Mouse (Mus musculus) cerebellum, postnatal 4 days (tissue): ENCODE data around the gene Mmp24.
A peak's percentile ranks its signal among the peaks of the same experiment; 100 is the strongest.
"Not testable (repeated sequence)": the region's sequence is repeated elsewhere in the genome, so short reads cannot be mapped to it uniquely, and the experiment has no call there.

Experiments used
- DNase-seq, 2 experiments: peaks; one replicate each; pipeline ENCODE4 v3.0.0; 2022; ENCODE audit warnings: low spot score in 2 of 2, mixed read lengths in 1 of 2

Gene Mmp24

GRCm38 (mm10) chr2:155814829-155815228, 39.7 kb downstream of the Mmp24 start:
- DNase-seq: no peak

DNA sequence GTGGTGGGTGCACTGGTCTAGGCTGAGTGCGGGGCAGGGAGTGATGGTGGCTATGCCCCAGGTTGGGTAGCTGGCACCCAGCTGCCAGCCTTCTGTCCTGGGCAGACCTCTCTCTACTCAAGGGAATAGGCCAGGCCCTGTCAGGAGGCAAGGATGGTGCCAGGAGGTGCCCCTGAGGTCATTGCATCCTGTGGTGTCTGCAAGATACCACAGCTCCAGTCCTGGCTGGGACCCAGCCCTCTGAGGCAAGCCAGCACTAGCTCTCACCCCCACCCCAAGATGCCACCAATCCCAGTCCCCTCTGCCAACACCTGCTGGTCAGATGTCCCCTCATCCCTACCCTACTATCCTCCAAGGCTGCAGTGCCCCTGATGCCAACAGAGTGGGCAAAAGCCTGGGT, 41.0 kb downstream of the Mmp24 start:
- no peak for DNase-seq

- no peak for DNase-seq
Observed at GRCm38 (mm10) chr2:155817301-155818245, 42.4 kb downstream of the Mmp24 start.

DNA sequence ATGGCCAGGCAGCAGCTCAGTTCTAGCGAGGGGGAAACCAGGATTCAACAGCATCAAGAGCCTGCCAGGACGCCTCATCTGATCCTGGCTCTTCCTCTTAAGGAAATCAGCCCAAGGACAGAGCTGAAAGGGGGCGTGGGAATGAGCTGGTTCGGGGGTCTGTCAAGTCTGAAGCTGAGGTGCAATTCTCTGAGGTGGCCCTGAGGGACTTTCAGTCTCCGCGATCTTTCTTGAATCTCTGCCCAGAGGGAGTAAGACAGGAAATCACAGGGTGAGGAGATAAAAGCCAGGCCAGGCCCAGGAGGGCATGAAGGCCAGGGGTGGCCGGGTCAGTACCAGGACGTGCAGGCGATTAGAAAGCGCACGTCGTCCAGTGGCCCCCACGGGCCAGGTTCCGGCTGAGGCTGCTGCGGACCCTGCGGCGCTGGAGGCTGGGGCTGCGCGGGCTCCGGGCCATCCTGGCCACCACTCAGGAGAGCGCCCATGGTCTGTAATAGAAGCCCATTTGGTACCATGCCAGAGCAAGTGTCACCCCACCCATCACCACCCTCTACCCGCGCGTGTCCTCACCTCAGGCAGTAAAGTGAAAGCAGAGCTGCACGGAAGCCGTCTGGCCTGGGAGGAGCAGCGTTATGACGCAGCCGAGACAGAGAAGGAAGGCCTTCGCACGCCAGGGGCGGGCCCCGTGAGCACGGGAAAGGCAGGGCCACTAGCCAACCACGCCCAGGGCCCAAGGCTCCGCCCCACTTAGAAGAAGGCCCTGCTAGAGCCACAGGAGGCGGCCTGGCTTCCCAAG, 43.7 kb downstream of the Mmp24 start:
- DNase-seq: peak; percentile 74 to 88

DNA sequence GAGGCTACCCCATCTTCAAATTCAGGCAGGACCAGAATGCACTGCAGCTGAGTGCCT, 44.1 kb downstream of the Mmp24 start, which contains the start of gene BC029722:
Gene BC029722, minus strand, starts transcription at position 35 of the 57 bp plus-strand sequence.
- DNase-seq: no peak

GRCm38 (mm10) chr2:155819449-155820251, 44.5 kb downstream of the Mmp24 start:
- DNase-seq: no peak

GRCm38 (mm10) chr2:155820779-155821178, 45.6 kb downstream of the Mmp24 start:
- no peak for DNase-seq

DNA sequence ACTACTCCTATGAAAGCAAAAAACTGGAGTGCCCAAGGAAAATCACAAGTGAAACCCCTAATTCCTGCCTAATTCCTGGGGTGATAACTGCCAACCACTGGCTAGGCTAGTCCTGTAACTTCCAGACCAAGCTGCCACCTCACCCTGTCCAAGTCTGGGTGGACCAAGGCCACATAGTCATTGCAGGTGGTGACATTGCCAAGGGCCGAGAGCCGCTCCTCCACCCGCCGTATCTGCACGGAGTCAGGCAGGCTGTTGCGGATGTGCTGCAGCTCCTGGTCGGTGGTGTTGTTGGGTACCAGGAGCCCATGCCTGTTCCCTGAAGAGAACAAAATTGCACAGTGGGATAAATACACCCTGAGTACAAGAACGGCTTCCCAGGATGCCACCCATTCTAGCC, 48.6 kb downstream of the Mmp24 start:
- no peak for DNase-seq

GRCm38 (mm10) chr2:155825904-155826629, 50.9 kb downstream of the Mmp24 start:
- DNase-seq: no peak

DNA sequence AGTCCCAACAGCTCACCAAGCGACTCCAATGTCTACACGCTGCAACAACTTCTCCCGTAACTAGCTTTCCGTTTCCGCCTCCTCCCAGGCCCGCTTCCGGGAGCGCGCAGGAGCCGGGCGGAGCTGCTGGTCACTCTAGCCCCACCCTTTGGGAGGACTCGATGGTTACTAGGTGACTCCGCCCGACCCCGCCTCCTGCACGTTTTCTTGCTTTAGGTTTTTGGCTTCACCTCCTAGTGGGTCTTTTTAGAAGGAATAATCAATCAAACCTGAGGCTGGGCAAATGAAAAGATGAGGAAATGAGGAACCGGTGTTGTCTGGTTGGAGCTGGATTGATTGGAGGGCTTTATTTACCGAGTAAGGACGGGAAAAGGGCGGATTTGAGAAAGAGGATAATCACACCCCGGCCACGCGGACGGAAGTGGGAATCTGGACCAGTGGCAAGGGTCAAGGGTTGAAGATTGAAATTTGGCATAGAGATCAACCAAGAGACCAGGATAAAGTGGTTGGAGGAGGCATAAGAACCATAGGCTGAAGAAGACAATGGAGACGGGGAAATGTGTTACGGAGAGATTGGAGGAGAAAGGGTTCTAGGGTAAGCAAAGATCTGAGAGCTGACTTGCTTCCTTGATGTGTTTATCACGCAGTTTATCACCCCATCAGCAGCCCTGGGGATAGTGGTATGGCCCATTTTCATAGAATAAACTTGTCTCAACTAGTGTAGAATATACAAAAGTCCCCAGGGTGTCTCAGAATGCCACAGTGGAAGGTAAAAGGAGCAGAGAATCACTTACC, 51.7 kb downstream of the Mmp24 start, which contains the start of gene Eif6:
Gene Eif6, minus strand, starts transcription at position 296 of the 795 bp plus-strand sequence.
- DNase-seq: peak; percentile 59 to 79

DNA sequence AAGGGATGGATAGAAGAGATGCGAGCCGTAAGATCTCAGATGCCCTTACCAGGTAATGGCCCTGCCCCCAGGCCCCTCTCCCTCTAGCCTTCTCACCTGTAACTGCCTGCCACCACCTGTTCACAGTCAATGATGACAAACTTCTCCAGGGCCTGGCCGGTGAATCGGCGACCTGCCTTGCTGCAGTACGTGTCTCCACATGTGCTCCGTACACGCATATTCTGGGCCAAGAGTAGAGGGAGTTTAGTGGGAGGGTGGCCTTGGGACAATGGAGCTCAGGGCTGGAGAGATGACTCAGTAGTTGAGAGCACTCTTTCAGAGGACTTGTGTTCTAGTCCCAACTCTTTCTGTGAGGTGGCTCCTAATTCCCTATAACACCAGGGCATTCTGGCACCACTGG, 55.7 kb downstream of the Mmp24 start:
- no peak for DNase-seq

GRCm38 (mm10) chr2:155831302-155831701, 56.2 kb downstream of the Mmp24 start:
- no peak for DNase-seq

DNA sequence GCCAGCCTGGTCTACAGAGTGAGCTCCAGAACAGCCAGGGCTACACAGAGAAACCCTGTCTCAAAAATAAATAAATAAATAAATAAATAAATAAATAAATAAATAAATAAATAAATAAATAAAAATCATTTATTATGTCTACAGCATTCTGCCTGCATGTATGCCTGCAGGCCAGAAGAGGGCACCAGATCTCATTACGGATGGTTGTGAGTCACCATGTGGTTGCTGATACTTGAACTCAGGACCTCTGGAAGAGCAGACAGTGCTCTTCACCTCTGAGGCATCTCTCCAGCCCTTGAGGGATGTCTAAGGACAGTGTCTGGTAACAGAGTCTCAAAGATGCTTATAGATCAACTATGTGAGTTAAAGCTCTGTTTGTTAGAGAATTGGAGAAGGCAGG, 56.9 kb downstream of the Mmp24 start:
- not testable (repeated sequence) for DNase-seq

DNA sequence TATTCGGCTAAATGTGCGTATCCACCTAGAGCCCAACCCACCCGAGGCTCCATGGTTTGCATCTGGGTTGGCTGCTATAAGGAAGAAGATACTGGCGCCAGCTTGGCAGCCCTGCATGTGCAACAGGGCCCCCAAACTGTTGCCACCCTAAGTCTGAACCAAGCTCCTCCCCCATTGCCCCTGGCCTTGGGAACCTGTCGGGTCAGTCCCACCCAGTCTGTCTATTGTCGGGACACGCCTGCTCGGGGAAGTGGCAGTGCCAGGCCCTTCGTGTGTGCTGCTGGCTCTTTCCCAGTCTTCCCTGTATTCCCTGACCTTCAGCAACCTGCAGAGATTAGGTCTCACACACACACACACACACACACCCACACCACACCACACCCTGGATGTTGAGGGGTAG, 59.6 kb downstream of the Mmp24 start, which contains the start of gene Fam83c:
Gene Fam83c, minus strand, starts transcription at position 123 of the 400 bp plus-strand sequence.
- DNase-seq: no peak

DNA sequence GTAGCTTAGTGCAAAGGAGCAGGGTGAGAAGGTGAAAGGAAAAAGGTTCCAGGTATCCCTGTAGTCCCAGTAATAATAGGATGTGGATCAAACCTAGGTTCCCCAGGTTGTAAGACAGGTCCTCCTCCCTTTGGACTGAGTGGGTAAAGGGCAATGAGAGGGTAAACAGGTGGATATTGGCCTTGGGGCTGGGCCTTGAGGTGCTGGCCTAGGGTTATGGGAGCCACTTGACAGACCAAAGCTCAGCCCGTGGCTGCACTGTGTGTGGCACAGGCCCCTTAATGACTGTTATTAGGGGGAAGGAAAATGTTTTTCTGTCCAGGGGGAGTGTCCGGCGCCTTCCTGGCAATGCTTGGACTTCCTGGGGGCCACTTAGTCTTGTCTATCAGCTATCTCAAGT, 62.8 kb downstream of the Mmp24 start:
- no peak for DNase-seq

DNA sequence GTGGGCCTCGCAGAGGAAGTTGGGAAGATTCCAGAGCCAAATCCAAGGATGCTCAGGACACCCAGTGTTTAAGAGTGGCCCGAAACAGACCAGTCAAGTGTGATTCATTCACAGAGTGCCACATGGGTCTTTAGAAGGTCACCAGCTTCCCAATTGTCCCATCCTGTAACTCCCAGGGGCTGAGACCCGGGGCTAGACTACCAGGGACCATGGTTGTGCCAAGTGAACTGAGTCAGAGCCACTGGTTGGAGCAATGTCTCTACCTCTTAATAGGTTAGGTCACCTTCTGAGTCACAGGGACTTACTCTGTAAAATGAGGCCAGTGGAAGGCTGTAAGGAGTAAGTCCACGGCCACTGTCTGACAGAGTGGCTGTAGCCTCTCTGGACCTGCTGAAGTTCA, 63.8 kb downstream of the Mmp24 start:
- no peak for DNase-seq

DNA sequence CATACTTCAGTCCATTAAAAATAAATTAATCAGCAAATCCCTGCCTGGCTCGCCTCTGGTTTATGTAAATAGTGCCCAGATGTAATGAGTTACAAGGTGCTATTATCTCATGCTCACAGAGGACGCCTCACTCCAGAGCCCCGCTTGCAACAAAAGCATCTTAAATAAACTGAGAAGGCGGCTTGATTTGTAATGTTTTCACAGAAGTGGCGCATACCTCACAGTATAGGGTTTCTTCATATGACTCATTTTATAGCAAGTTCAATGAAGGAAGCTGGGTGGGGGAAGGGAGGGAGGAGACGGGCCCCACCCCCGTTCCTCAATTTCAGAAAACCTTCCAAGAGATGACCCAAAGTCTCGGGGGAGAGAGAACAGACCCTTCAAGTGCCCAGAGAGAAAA, 71.8 kb downstream of the Mmp24 start:
- DNase-seq: no peak

DNA sequence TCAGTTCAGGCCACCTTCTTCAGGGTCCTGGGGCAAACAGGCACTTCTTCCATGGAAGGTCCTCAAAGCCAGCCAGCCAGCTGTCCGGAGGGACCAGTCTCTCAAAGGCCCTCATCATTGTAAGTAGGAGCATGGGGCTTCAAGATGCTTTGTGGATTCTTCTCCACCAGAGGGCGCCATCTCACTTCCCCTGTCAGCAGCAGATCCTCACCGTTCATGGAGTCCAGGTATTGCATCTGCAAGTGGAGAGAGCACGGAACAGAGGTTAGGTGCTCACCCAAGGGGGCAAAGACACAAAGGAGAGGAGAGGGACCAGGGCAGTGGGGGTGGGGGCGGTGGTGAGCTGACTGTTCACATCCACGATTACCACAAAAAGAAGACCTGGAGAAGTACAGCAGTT, 73.1 kb downstream of the Mmp24 start:
- peak; percentile 64 to 81 for DNase-seq

DNA sequence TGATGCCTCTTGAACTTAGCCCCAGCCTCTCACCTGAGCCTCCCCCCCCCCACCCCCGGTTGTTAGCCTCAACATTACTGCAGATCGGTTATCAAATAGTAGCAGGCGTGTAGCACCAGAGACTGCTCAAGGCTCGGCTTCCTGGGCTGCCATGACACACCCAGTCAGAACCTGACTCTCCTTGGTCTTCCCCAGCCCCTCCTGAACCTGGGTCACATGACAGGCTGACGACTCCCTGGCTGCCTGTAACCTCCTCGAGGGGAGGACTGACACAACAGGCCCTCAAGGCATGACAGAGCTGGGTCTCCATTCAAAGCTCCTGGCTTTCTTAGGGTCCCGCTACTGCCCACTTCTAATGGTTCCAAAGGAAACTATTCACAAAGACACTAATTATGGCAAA, 74.3 kb downstream of the Mmp24 start:
- no peak for DNase-seq

DNA sequence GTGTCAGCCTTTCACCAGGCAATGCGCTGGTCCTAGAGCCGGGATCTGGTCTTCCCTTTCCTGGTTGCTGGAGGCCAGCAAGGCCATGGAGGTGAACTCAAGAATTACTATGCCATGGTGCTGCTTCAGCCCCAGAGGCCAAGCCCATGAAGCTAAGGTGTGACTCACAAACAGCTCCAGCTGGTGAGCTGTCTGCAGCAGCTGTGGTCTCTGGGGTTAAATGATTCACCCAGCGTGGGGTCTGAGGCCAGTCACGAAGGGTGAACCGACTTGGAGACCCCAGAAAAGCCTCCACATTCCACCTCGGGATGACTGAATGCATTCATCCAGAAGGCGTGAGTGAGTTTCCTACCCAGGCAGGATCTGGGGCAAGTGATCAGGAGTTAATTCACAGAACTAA, 75.0 kb downstream of the Mmp24 start:
- DNase-seq: no peak

DNA sequence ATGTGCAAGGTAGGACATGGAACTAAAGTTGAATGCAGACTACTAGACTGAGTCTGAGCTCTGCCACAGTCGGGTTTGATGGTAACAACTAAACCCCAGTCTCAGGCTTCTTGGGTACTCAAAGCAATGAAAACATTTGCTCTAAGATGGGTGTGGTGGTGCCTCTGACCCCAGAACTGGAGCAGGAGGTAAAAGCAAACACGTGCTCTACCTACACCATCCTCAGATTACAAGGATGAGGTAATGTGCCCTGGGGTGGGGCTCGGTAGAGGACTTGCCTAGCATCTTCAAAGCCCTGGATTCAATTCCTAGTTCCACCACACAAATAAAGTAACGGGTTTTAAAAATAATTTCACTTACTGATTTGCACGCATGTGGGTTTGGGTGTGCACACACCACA, 77.4 kb downstream of the Mmp24 start:
- no peak for DNase-seq
